Comparison of ENCODE assay signal across 9 mouse cellular contexts in the genomic region with DNA sequence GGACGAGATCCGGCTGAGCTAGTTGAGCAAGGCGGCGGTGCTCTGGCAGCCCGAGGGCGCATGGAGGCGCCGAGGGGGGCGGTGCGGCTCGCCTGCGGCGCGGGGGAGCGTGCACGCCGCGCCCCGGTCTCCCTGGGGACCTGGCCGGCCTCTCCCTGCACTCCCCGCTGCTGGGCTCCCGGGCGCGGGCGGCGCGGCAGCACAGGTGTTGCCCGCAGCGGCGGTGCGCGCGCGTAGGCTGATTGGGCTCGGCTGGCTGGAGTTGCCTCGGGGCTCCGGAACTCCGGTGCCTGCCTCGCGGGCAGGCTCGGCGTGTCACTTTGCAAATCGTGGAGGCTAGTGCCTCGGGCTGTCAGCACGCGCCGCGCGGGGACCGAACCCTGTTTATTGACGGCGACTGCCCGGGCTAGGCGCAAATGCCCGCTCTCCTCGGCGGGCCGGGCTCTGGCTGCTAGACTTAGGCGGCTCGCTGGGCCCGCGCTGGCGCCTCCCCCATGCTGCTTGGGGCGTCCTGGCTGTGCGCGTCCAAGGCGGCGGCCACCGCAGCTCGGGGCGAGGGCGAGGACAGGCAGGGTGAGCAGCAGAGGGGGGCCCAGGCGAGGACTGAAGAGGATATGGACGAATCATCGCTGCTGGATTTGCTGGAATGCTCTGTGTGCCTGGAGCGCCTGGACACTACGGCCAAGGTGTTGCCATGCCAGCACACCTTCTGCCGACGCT. TPM values are rescaled to one million over a fixed set of nuclear protein-coding genes. Genes with fewer than 3 reads are reported as not detected.
DNase-seq lines count a peak whose midpoint lies in the region; ATAC-seq lines count a peak whose summit lies in the region.
"Had no signal": no experiment of that assay in that cellular context is flagged by ENCODE, and none has a peak within 500 bp of the region (broad histone marks: within the 10 kb centered on the region; RNA-seq: fewer than 3 reads in every experiment).

Sh3rf3 (plus strand) TSS at position 279 of the 720 bp plus-strand sequence.

- H3K9ac ChIP-seq in kidney, embryonic 14.5 days (ENCODE audit: low read depth, low read length) = peak within 1 kb of the TSS; percentile 68
- no peak within 1 kb of the TSS for H3K9ac ChIP-seq in liver, embryonic 13.5 days
- H3K9ac ChIP-seq in neural tube, embryonic 13.5 days = peak within 1 kb of the TSS; percentile 82

- peak within 1 kb of the TSS; percentile 64 for H3K4me3 ChIP-seq in kidney, embryonic 14.5 days (ENCODE audit: low read length)
- H3K4me3 ChIP-seq in liver, embryonic 13.5 days (replicated peaks) = peak within 1 kb of the TSS; percentile 43
- peak within 1 kb of the TSS; percentile 75 for H3K4me3 ChIP-seq in neural tube, embryonic 13.5 days

- peak within 1 kb of the TSS; percentile 99 for H3K4me2 ChIP-seq in kidney, embryonic 14.5 days (replicated peaks; ENCODE audit: low read depth, low read length)
- peak within 1 kb of the TSS; percentile 63 for H3K4me2 ChIP-seq in liver, embryonic 13.5 days
- peak within 1 kb of the TSS; percentile 100 for H3K4me2 ChIP-seq in neural tube, embryonic 13.5 days

- DNase-seq in kidney, adult 8-10 months = no peak
- DNase-seq in cerebellum, postnatal 4 days (ENCODE audit: low spot score in 2 of 2) = peak; percentile 20 to 28
- peak; percentile 23 for DNase-seq in gastrocnemius, postnatal 25 days
- peak; percentile 18 for DNase-seq in kidney, postnatal 14 days
- DNase-seq in liver, embryonic 13.5 days = no peak
- DNase-seq in urinary bladder, postnatal 14 days (ENCODE audit: low spot score) = peak; percentile 28

- no peak within 1 kb of the TSS for H3K27ac ChIP-seq in kidney, embryonic 14.5 days (ENCODE audit: low read depth, low read length)
- no peak within 1 kb of the TSS for H3K27ac ChIP-seq in liver, embryonic 13.5 days
- H3K27ac ChIP-seq in neural tube, embryonic 13.5 days (replicated peaks) = peak within 1 kb of the TSS; percentile 80

- 0 out of 2 replicates have a peak, but pooled peaks cover 6% of the 10 kb centered on the region for H3K4me1 ChIP-seq in kidney, embryonic 14.5 days (ENCODE audit: control insufficient read depth, insufficient read depth, low read length)
- peaks cover 3% of the 10 kb centered on the region; the same call in 1 of the 2 replicates for H3K4me1 ChIP-seq in liver, embryonic 13.5 days (replicated peaks)
- peaks cover 27% of the 10 kb centered on the region for H3K4me1 ChIP-seq in neural tube, embryonic 13.5 days (replicated peaks)

- peaks cover 15% of the 10 kb centered on the region for H3K27me3 ChIP-seq in kidney, embryonic 14.5 days (ENCODE audit: control insufficient read depth, insufficient read depth, low read length)
- peaks cover 53% of the 10 kb centered on the region for H3K27me3 ChIP-seq in liver, embryonic 13.5 days
- peaks cover 36% of the 10 kb centered on the region for H3K27me3 ChIP-seq in neural tube, embryonic 13.5 days

- ATAC-seq in kidney, embryonic 14.5 days (ENCODE audit: low FRiP score, low TSS enrichment) = peak; percentile 68
- ATAC-seq in liver, embryonic 13.5 days (ENCODE audit: low read depth) = no peak
- ATAC-seq in neural tube, embryonic 13.5 days (ENCODE audit: low read depth) = peak; percentile 59

- no peaks in the 10 kb centered on the region for H3K9me3 ChIP-seq in kidney, embryonic 14.5 days (ENCODE audit: control insufficient read depth, low read length)
- no peaks in the 10 kb centered on the region for H3K9me3 ChIP-seq in liver, embryonic 13.5 days (replicated peaks)
- no peaks in the 10 kb centered on the region for H3K9me3 ChIP-seq in neural tube, embryonic 13.5 days

- no peaks in the 10 kb centered on the region for H3K36me3 ChIP-seq in kidney, embryonic 14.5 days (ENCODE audit: control insufficient read depth, insufficient read depth, low read length)
- no peaks in the 10 kb centered on the region for H3K36me3 ChIP-seq in liver, embryonic 13.5 days
- no peaks in the 10 kb centered on the region for H3K36me3 ChIP-seq in neural tube, embryonic 13.5 days
- H3K36me3 ChIP-seq: G1E had no signal

- 0% methylated on average over 71 of the region's 79 CpGs for WGBS in kidney, embryonic 14.5 days
- 1% methylated on average over 79 of the region's 79 CpGs for WGBS in liver, embryonic 13.5 days (ENCODE audit: insufficient replicate concordance)
- WGBS in neural tube, embryonic 13.5 days = under 1% methylated on average over 65 of the region's 79 CpGs

RNA-seq across cellular contexts. Expression of gene Sh3rf3, which starts in this region (rescaled TPM):
- 1.9 and 2.4 TPM in 2 replicates for polyA plus RNA-seq in kidney, embryonic 14.5 days (2014; fragmentation: Nextera tagmentation; extraction: Ambion mirVana)
- under 1 TPM; 0.43 to 0.79 TPM for total RNA-seq in gastrocnemius, postnatal 25 days (2021)
- polyA plus RNA-seq in liver, embryonic 13.5 days (2015; fragmentation: Nextera tagmentation; extraction: Ambion mirVana) = not detected in 2 replicates
- polyA plus RNA-seq in neural tube, embryonic 13.5 days (2015; fragmentation: Nextera tagmentation; extraction: Ambion mirVana) = 4.6 and 5.6 TPM in 2 replicates
- polyA plus RNA-seq: G1E had no signal

Comparison
In these comparisons a context has a peak if more than half of its experiments do, and no peak if none do; other contexts are left out.
1. DNase-seq: peak in cerebellum, postnatal 4 days (2 of 2), kidney, postnatal 14 days (single experiment) and urinary bladder, postnatal 14 days (single experiment); none in kidney, adult 8-10 months (0 of 2) and liver, embryonic 13.5 days (single experiment).
2. Peak in DNase-seq in gastrocnemius, postnatal 25 days; RNA of the gene not detected or under 1 TPM.
3. Peak in every context shown above with its lines, with median percentiles within 50 percentile points of each other: H3K4me2 ChIP-seq and H3K4me3 ChIP-seq.